Mouse (Mus musculus): Measurements from ENCODE around the gene Mtor.

The Mtor gene

DNA sequence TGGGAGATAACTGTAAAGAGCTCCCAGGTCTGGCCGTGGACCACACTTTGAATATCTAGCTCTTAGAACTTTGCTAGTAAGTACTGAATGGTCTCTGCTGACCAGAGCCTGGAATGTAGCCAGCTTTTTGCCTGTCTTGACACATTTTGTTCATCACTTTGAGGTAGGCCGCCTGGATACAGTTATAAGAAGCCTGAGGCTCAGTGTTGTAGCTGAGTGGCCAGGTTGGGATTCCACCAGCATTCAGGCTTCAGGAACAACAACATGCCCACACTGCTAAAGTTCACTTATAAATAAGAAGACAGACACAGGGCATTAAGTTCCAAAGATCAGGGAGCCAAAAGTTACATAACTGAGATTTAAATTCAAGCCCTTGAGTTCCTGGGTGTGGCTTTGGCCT lies 39.4 kb downstream of the Mtor start:
- no peak for DNase-seq (ENCODE audit: low read depth)

DNA sequence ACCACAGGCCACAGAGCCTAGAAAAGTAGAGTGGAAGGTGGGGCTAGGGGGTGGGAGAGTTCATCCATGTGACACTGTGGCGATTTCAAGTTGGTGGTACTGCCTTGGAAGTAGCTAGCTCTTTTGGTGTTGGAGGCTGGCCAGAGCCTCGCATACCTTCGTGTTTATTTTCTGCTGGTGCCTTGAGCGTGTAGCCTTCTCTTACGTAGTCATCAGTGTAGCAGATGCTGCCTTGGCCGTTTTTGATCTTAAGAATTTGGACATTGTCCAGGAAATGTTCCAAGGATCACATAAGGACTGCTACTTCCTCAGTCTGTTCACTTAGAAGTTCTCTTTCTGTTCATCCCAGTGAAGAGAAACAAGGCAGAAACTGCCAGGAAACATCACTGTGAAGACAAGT lies 42.1 kb downstream of the Mtor start:
- DNase-seq (ENCODE audit: low read depth): no peak

DNA sequence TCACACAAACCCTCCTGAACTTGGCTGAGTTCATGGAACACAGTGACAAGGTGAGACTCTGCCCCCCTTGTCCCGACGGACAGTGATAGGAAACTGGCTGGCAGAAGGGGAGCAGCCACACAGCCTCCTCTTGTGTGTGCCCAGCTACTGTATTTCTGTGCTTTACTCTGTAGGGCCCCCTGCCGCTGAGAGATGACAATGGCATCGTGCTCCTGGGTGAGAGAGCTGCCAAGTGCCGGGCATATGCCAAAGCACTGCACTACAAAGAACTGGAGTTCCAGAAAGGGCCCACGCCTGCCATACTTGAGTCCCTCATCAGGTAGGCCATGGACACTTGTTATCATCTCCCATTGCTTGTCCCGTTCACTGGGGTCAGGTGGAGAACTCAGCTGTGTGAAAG lies 43.0 kb downstream of the Mtor start:
- DNase-seq (ENCODE audit: low read depth): no peak

DNA sequence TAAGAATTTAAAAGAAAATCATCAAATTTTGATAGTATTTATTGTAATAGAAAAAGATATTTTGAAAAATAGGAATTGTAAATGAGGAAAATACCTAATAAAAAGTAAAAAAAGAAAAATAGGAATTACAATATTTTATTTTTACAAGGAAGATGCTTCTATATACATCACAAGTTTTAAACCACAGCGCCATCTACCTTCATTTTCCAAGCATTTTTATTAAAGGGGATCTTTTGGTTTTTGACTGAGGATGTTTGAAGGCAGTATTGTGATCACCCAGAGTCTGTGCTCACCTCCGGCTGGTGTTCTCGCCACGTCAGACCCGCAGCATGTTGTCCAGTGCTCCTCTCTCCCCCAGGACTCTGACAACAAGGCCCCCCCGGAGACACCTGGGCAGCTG lies 46.7 kb downstream of the Mtor start:
- no peak for DNase-seq (ENCODE audit: low read depth)

DNA sequence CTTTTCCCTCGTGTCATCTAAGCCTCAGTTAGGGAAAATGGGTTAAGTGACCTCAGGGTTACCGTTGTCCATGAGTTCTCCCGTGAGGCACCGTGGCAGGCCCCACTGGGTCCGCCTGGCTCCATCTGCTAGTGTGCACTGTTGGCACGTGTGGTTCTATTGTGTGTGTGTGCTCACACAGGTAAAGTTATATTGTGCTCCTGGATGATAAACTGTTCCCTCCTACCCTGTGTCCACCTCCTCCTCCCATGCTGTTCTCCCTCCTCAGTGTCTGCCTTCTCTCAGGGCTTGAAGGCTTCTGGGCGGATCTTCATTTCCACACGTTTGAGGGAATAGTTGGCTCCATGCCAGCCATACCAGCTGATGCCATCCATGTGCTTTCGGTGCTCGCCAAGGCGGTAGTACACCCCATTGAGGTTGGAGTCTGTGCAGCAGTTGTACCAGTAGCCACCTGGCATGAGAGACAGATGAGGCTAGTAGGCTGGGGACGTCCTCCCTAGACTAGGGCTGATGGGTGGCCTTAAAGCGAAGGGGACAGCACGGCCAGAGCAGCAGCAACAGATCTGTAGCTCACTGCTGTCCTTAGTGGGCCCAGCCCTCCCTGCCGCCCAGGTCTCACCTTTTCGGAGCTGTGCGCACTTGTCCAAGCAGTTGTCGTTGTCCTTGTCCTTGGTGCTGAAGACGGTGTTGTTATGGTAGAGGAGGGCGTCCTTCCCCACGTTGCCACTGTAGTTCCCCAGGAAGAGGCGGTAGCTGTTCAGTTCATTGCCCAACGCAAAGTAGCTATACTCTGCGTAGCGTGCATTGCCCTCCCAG lies 47.7 kb downstream of the Mtor start:
- DNase-seq (ENCODE audit: low read depth): no peak

DNA sequence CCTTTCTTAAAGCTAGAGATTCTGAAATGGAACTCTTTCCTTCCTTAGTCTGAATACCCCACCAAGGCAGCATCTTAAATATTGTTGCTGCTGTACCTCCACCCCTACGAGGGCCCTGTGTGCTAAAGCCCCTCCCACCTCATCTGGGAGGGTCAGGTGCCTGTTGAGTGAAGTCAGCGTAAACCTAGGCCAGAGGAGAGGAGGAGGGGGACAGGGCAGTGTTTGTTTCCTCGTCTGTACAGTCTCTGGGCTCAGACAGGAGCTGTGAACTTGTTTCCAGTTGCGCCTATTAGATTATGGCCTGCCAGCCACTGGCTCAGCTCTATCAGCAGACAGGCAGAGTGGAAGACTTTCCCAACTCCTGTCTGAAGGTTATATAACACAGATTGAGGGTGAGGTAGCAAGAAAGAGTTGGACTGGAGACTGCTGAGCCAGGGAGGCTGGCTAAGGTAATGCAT lies 52.0 kb downstream of the Mtor start, which contains the start of gene Angptl7:
Angptl7 (minus strand) TSS at position 51 of the 458 bp plus-strand sequence.
- DNase-seq (ENCODE audit: low read depth): no peak

DNA sequence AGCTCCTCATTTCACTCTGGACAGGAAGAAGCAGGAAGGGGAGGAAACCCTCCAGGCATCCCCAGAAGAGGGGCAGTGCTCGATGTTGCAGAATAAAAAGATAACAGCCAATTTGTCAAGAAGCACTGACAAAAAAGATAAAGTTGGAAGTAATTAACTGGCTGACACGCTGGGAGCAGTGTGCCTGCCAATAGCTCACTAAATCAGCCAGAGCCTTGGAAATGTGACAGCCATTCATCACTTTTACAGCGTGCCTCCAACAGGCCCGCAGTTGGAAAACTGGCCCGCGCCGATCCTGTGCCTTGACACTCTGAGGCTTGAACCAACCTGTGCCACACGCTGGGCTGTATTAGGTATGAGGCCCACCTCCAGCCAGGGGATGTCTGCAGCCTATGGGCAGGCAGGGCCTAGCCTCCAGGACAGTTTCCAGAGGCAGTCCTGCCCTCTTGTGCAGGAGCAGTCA lies 56.1 kb downstream of the Mtor start:
- DNase-seq (ENCODE audit: low read depth): no peak

DNA sequence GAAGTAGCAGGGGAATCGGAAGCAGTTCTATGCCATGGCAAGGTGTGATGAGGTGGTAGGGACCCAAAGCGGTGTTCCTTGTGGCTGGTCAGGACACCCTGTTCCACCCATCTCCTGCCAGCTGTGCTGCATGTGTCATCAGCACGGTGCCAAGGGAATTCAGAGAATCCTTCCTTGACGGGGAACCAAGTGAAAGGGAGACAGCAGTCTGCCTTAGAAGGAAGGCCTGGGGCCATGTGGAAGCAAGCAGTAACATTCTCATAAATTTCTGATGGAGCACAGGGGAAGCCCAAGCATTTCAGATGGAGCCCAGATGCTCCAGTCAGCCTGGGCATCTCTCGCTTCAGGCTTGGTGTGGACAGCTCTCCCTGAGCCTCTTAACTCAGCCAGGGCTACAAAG lies 59.2 kb downstream of the Mtor start:
- no peak for DNase-seq (ENCODE audit: low read depth)

DNA sequence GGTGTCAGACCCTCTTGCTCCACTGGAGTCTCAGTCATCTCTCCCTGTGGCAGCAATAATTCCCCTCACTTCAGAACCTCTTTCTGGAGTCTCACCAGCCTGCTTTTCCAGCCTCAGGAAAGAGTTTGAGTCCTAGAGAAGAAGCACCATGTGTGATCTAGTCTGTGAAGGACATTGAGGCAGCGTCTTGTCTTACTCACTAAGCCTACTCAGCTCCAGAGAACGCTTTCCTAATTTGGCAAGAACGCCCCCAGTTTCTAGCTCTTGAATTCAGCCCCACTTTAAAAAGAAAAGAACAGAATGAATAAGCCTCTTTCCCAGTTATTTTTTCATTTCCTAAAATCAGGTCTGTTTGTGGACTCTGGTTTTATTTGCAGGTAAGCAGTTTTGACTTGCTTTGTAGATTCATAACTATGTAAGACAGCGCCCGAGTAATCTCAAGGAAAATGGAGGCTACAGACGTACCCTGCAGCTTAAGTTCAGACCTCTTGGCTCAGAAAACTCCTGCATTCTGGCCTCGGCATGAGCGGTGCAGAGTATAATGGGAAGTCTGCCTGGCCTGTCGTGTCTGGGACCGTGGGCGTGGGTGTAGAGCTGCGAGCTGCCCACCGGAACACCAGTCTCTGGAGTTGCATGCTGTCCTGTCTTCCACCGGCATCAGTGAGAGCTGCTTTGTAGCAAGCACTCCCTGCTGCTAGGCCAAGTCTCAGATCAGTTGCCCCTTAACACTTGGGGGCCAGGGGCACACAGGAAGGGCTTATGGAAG lies 59.9 kb downstream of the Mtor start:
- no peak for DNase-seq (ENCODE audit: low read depth)

DNA sequence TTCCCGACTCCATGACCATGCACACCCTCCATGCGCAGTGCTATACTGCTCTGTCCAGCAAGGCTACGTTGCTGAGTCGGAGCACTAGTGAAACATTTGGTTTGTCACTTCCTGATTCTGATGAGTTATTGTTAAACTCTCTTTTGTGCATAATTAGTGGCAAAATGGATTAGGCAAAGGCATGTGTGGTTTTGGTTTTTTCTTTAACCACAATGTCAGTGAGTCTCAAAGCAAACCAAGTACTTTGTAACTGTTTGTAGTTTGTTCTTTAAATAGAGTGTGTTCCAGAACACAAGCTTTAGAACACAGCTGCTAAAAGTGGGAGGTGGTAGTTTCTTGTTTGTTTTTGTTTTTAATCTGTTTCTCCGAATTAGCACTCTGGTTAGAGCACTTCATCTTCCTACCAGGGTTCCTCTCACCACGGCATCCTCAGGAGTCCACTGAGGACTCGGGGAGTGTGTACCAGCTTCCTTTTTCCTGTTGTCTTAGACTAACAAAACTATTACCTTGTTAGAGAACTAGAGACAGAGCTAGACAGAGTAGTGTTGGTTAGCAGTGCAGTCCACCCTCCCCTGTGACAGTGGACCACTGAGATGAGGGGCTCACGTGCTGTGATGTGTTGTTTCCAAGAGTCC lies 61.2 kb downstream of the Mtor start:
- DNase-seq (ENCODE audit: low read depth): no peak

DNA sequence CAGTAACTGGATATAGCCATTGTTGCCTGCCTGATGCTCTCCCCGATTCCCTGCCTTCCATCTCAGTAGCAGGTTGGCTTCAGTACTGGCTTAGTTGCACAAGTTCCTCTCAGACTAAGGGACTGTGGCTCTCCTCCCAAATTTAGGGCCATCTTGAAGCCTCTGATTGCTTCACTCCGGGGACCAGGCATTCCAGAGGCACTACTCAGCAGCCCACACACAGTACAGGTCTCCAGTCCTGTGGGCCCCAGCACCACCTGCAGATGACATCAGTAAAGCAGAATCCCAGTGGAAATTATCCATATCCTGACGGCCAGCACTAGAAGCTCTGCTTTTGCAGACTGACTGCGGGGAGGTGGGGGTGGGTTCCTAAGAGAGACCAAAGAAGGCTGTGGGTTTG lies 62.3 kb downstream of the Mtor start:
- DNase-seq (ENCODE audit: low read depth): no peak

DNA sequence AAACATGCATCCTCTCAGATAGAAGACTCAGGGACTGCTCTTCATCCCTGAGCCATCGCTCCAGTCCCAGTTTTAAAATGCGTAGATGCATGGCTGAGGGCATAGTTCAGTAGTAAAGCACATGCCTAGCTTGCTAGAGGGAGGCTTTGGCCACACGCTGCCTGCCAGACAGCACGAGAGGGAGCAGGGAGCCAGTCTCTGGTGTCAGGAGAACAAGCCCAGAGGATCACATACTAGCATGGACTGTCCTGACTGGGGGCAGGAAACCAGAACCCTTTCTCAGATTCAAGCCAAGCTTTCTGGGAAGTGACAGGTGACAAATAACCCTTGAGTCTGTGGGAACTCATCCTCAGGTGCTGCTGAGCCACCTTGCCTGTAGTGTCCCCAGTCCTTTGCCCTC lies 62.9 kb downstream of the Mtor start:
- DNase-seq (ENCODE audit: low read depth): no peak

DNA sequence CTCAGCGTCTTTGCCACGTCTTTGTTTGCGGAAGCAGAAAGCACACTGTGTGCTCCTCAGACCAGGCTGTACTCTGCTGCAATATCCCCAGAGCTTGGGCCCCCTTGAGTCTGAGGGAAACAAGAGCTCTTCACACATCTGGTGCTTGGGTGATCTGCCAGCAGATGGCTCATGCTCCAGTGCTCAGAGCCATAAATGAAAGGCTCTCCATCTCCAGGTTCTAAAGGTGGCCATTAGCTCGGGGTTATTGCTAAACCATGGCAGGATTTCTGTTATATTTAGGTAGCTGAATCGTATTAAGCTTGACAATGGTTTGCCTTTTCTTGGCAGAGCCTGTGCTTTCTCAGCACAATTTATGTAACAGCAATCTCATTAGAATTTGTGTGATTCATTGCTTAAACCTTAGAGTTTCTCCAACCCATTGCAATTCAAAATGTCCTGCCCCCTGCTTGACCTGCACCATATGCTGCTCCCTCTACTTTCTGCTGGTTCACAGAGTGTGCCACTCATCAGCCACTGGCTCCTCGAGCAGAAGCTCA lies 64.7 kb downstream of the Mtor start:
- peak; percentile 76 for DNase-seq (ENCODE audit: low read depth)

DNA sequence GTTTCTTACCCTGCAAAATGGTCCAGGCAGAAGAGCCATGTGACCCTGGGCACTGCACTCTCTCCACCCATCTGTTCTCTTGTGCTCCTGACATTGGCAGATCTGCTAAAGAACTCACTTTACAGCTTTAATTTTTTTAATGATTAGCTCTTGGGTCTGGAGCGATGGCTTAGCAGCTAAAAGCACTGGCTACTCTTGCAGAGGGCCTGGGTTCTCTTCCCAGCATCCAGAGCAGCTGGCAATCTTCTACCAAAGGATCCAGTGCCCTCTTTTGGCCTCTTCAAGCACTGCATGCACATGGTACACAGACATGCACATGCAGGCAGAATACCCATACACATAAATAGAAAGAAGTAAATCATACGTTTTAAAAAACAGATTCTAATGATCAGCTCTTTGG lies 66.9 kb downstream of the Mtor start:
- DNase-seq (ENCODE audit: low read depth): no peak

DNA sequence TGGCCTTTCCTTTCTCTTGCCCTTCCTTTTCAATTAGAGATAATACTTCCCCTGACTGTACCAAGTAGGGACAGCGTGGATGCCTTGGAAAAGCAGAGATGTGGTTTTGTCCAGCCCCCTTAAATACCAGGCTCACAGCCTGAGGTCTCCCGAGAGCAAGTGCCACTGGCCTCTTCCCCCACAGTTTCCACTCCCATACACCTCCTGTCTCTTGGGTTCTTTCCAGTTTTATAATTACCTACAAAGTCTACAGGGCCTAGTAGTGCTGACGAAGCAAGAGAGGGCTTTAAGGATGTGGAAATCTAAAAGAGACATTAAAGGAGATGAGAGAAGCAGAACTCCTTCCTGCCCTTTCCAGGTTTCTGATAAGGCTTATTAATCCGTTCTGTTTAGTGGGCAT lies 69.4 kb downstream of the Mtor start:
- no peak for DNase-seq (ENCODE audit: low read depth)

DNA sequence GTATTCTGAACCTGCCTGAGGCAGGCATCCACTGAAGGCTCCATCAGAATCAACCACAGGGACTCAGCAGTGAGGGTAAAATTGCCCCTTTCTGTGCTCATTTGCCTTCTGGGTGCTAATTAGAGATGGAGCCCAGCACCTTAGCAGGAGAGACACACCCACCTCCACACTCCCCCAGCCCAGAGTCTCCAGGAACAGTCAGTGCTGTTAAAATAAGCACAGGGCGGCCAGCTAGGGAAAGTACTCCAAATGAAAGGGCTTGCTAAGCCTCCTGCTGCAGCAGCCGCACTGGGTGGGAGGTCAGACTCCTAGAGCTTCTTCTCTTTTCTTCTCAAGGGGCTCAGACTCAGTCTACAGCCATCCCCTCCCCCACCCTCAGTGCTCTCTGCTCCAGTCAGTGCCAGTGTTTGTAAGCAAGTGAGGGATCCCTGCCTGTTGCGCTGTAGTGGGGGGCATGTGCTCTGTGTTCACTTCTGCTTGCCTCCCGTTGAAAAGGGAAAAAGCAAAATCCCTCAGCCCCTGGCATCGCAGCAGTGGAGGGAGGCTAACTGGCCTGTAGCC lies 69.9 kb downstream of the Mtor start:
- DNase-seq (ENCODE audit: low read depth): no peak

DNA sequence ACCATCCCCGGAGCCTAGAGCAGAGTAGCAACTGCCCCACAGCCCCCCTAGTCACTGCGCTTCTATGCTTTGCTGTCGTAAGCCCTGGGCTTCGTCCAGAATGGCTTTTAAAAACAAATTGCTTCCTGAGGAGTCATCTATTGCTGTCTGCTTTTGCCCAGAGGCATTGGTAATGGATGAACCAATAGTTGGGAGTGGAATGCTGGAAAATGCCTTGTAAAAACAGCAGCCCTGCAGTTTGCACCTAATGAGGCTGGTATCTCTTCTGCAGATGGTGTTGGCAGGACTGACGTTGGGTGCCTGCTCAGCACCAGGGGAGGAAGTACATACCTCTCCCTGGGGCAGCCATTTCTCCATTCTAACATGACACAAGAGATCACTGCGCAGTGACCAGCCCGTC lies 75.1 kb downstream of the Mtor start:
- no peak for DNase-seq (ENCODE audit: low read depth)

DNA sequence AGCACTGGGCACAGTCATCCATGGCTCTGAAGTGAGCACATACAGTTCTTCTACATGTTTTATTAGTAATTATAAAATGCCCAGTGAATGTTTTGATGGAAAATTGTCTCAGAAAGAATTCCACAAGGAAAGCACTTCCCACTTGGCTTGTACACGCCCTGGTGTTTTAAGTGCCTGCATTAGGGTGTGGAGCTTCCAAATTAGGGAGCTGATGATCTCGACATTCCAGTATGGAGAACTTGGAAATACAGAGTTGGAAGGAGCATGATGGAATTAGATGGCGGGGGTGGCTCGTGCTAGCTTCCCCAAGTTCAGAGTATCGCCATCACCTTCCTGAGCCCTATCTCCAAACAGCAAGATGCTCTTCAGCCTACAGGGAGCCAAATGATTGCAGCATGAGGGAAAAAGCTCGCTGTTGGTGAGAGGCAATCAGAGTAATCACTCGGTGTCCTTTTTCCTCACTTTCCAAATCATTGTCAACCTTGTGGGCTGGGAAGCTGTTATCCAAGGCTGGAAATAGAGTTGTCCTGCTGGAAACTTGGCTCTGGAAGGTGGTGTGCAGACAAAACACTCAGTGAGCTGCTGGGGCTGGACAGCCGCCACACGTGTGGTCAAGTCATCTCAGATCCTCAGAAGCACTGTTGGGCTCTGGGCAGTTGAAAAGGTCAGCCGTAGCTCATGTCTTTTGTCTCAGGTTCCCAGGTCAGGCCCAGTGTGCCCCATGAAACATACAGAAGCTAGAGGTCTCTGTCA lies 78.9 kb downstream of the Mtor start:
- no peak for DNase-seq (ENCODE audit: low read depth)

DNA sequence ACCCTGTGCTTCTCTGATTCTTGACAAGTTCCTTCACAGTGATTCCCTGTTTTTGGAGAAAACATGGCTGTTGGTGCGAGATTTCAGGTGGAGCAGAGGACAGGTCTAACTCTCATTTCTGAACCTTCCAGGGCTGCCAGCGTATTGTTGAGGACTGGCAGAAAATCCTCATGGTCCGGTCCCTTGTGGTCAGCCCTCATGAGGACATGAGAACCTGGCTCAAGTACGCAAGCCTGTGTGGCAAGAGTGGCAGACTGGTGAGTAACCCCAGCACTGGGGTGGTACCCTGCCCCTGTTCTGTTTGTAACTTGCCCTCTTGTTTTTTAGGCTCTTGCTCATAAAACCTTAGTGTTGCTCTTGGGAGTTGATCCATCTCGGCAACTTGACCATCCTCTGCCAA lies 81.9 kb downstream of the Mtor start:
- peak; percentile 13 for DNase-seq (ENCODE audit: low read depth)

DNA sequence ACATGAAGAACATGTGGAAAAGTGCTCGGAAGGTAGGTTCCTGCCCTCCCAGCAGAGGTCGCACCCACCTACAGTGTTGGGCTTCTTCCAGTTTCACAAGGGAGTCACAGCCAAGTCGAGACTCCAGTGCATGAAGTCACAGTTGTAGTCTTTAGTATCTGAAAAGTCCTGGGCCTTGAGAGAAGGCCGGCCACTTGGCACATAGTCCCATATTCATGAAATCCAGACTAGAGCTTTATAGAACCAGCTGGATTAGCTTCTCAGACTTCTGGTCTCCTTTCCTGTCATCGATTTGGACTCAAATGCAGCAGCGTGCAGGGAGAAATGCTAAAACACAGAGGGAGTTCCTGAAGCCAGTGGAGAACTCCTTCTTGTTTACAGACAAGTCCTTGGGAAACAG lies 82.4 kb downstream of the Mtor start:
- peak; percentile 3 for DNase-seq (ENCODE audit: low read depth)

DNA sequence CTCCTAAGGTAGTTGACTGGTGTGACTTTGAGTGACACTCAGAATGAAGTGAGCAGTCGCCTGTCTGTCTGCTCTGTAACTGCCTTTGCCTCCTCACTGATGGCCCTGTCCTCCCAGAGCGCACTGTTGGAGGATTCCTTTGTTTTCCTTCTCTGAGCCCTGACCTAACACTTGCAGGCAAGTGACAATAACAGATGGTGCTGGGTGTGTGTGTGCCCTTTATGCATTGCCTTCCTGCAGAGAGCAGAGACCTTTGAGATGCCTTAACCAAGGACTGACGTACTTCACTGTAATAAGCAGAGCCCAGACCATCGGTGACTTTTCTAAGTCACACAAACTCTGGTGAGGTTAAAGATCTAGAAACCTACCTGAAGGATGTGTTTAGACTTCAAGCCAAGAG lies 82.9 kb downstream of the Mtor start:
- DNase-seq (ENCODE audit: low read depth): no peak

DNA sequence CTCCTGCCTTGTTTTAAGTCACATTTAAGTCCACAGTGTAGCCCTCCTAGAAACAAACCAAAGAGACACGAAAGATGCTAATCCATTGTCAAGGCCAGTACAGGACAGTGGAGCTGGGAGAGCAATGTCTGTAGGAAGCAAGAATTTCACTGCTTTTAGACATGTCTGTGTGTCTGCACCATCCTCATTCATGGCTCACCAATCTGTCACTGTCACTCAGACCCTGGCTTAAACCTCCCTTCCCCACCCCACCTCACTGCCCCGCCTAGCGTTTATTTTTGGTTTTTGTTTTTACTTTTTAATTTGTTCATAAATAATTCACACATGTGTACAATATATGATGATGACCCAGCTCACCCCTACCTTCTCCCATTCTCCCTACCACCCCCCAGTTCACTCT lies 84.1 kb downstream of the Mtor start:
- no peak for DNase-seq (ENCODE audit: low read depth)

Data from fibroblast of lung, adult 2 months (primary cell).